Mouse (Mus musculus) kidney, adult 2 months (tissue): ENCODE data around the gene Hoxb3.

Experiments used
- CTCF ChIP-seq: fragments of 200-500 bp; conservative IDR thresholded peaks from 2 replicates; pipeline ENCODE4 v1.5.1; 2011; ENCODE audit warnings: low read depth, mild to moderate bottlenecking, control low read depth, low read length, moderate library complexity, mixed read lengths; ENCODE audit not compliant: insufficient read depth, insufficient read length
- POLR2A ChIP-seq: fragments of 200-500 bp; IDR thresholded peaks from one replicate; pipeline ENCODE4 v1.6.1; 2011; ENCODE audit warnings: low read depth, low read length, control low read depth

DNA sequence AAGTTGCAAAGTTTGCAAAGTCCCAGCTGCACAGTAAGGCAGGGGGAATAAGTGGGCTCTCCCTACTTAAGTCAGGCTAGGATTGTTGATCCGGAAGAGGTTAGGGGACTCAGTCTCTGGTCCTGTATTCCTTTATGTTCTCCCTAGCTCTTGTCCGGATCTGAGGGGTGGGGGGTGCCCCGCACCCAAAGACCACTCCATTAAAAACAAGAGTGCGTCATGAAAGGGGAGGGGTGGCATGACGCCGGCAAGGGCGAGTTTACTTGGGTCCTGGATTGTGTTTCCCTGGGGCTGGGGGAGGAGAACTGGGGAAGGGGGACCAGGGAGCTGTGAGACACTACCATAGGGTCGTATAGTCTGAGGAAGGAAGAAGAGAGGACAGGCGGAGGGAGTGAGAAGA, 23.3 kb upstream of the Hoxb3 start:
- no peak for TF ChIP-seq CTCF
- no peak for TF ChIP-seq POLR2A
